Mouse (Mus musculus) natural killer cell, adult 2 months (primary cell): Measurements from ENCODE around the gene Trim31.
"Not testable (repeated sequence)": the region's sequence is repeated elsewhere in the genome, so short reads cannot be mapped to it uniquely, and the experiment has no call there.

Source experiments
- DNase-seq, 2 experiments: peaks; one replicate each; pipeline ENCODE4 v3.0.0; 2022; ENCODE audit warnings: low spot score in 2 of 2

The Trim31 gene

DNA sequence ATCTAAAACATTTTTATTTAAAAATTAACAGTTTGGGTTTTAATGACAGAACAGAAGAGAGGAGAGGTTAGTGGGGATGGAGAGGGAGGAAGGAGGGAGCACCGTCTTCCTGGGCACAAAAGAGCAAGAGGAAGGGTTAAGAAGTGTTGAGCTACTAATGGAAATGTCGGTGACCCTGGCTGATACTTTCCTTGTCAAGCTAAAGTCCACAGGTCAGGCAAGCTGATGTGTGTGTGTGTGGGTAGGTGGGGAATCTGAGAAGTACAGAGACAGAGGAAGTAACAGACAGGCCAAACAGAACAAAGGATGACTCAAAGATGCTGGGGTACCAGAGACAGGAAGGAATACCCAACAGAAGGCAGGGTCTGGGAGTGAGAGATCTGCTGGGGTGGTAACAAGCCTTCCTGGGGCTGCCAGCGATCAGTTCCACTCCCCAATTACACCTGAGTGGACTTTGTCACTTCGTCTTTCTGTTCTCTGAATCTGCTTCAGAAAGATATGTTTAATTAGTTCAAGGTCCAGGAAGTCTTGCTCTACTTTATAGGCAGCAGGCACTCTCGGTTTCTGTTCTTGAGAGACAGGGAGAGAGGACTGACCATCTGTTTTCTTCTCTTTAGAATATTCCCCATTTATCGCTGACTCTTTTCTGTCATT lies at the start of gene Trim31:
Trim31 (plus strand) TSS at position 567 of the 654 bp plus-strand sequence.
- DNase-seq: no peak

- no peak for DNase-seq
These were observed 49.0 kb upstream of the Trim31 start for GRCm38 (mm10) chr17:36848911-36849310.

DNA sequence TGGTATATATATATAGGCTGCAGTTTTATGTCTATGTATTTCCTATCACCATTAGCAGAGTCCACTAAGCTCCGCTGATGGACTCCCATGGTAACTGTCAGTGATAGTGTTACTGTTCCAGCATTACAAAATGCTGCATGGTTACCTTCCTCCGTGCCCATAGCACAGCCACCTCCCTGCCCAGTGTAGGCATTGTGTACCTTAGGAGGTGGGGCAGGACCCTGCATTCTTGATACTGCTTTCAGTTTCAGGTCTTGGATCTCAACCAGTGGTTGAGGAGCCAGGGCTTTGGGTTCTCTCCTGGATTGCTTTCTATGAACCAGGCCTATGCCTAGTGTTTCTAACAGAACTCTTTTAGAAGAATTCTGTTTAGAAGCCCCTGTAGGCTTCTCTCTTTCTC lies 47.9 kb upstream of the Trim31 start:
- no peak for DNase-seq

DNA sequence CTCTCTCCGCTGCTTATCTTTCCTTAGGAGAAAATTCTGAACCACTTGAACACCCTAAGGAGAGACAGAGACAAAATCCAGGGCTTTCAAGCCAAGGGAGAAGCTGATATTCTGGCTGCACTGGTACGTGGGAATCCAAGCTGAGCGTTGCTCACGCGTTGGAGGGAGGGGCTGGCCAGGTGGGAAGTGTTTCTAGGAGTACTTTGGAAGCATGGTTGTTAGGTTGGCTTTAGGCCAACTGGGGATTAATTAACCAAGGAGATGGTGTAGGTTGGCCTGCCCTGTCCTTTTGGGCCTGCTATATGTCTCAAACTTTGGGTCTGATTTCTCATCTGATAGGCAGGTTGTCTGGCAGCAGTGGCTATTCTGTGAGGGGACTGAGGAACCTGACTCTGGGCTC lies 46.7 kb upstream of the Trim31 start:
- no peak for DNase-seq

- no peak for DNase-seq
These were observed 46.3 kb upstream of the Trim31 start for GRCm38 (mm10) chr17:36851627-36852026.

GRCm38 (mm10) chr17:36855484-36855883 lies 42.4 kb upstream of the Trim31 start:
- DNase-seq: no peak

- no peak for DNase-seq
These were observed 41.7 kb upstream of the Trim31 start for GRCm38 (mm10) chr17:36856236-36856635.

DNA sequence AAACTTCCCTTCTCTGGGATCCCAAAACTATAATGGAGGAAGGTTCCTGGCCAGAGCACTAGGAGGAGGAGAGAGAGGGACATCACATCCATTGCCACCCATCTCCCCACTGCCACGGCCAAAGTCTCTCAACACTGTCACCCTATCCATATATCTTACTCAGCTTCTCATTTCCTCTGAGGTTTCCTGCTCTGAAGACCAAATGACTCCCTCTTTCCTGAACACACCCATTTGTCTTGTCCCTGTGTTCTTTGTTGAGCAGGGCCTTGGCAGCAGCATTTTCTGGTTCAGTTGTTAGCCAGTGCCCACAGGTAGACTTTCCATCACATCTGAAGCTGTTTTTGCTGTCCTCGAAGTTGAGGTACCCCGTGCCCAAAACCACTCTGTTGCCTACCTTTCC lies 39.7 kb upstream of the Trim31 start:
- no peak for DNase-seq

DNA sequence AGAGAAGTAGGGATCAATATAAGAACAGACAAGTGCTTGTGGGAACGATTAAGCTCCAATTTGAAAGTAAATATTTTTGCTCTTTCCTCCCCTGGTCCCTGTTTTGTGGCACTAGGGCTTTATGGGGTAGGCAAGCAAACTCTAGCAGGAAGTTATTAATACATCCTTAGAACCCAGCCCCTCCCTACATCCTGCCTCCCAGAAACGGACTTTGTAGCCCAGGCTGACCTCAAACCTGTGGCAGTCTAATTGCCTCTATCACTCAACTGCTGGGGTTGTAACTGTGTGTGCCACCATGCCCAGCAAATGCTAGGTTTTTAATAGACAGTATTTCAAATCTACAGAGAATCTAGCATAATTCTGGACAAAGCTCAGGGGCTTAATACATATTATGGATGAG lies 36.2 kb upstream of the Trim31 start:
- DNase-seq: no peak

DNA sequence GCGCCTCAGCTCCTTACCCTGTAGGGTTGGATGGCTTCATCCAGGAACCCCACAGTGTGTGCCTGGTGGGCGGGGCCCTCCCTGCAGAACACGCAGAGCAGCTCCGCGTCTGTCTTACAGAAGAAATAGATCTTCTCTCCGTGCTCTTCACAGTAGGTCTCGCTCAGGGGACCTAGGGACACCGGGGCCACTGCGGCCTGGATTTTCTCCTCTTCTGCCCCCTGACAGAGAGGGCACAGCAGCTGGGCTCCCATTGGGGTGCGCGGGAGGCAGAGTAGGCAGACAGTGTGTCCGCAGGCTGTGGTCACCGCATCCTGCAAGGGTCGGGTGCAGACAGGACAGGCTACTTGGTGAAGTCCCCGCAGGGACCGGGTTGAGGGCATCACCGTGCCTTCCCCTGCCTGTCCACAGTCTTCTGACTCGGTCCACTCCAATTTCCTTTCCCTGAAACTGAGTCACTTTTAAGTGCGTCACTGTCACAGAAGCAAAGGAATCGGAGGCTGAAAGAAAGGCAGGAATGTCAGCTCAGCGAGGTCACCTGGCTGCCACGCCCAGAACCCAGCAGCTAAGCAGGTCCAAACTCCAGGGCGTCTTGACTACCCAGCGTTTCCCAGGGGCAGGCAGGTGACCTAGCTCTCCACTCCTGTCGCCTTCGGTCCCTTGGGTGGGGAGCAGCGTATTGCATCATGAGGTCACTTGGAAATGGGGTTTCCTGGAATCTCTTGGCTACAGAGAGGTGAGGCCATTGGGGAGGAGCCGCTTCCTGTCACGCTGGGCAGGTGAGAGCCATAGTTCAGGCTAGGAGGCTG lies 31.0 kb upstream of the Trim31 start, which contains the start of gene Trim15:
Trim15 (minus strand) TSS at position 492 of the 809 bp plus-strand sequence.
- DNase-seq: no peak

DNA sequence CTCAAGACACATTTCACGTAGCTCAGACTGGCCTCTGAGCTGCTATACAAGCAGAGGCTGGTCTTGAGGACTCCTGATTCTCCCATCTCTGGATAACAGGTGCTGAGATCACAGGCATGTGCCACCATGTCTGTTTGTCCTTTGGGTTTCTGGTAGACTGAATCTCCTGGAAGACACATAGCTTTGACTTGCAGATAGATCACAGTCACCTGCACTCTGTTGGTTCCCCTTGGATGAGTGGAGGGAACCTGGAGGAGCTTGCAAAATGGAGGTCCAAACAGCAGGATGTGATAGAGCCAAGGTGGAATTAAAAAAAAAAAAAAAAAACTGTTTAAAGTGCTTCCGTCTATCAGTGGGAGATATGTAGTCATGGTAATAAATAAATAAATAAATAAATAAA lies 29.1 kb upstream of the Trim31 start:
- DNase-seq: no peak

DNA sequence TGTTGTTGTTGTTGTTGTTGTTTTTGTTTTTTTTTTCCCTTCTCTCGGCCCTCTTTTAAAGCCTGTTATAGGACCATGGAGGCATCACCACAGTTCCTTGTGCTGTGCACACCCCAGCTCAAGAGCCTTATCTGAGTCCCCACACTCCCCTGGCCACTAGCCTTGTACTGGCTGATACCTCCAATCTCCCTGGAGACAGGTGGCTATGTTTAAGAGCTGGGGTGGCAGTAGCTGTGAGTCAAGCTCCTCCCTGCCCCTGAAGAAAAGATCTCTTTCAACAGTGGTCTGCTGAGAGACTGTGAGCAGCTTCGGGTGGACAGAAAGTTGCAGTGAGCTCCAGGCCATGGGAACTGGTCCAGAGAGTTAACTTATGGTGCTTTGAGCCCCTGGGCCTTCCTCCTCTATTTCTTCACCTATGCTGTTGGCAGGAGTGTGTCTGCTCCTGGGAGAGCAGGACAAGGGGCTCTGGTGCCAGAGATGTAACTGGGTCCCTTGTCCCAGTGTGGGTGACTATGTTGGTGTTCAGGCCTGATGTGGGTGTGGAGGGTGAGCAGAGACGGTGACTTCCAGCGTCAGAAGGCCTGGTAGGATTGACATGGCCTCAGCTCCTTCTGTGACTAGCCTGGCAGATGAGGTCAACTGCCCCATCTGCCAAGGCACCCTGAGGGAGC lies 28.5 kb upstream of the Trim31 start, which contains the start of gene Trim10:
Trim10 (plus strand) TSS at position 291 of the 671 bp plus-strand sequence.
- no peak for DNase-seq

- DNase-seq: no peak
These were observed 27.7 kb upstream of the Trim31 start for GRCm38 (mm10) chr17:36869955-36870810.

- no peak for DNase-seq
These were observed 23.3 kb upstream of the Trim31 start for GRCm38 (mm10) chr17:36874636-36875035.

- no peak for DNase-seq
These were observed 14.6 kb upstream of the Trim31 start for GRCm38 (mm10) chr17:36883350-36883749.

GRCm38 (mm10) chr17:36885132-36885790 lies 12.7 kb upstream of the Trim31 start:
- DNase-seq: no peak

- DNase-seq: no peak
These were observed 7.6 kb upstream of the Trim31 start, which contains the start of gene Trim40 for GRCm38 (mm10) chr17:36890073-36890903. TSS of gene Trim40 (minus strand) at chr17:36890123.

DNA sequence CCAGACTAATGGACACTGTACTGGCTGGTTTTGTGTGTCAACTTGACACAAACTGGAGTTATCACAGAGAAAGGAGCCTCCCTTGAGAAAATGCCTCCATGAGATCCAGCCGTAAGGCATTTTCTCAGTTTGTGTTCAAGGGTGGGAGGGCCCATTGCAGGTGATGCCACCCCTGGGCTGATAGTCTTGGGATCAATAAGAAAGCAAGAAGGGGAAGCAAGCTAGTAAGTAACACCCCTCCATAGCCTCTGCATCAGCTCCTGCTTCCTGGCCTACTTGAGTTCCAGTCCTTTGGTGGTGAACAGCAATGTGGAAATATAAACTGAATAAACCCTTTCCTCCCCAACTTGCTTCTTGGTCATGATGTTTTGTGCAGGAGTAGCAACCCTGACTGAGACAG lies 6.4 kb upstream of the Trim31 start:
- not testable (repeated sequence) for DNase-seq

- peak; percentile 11 to 23 for DNase-seq
These were observed 5.6 kb upstream of the Trim31 start for GRCm38 (mm10) chr17:36892362-36892761.

- DNase-seq: no peak
These were observed 4.5 kb upstream of the Trim31 start for GRCm38 (mm10) chr17:36893387-36893786.
